Mouse (Mus musculus) limb, embryonic 14.5 days (tissue): ENCODE data around the gene Tmem156. TPM values are rescaled to one million over a fixed set of nuclear protein-coding genes. Genes with fewer than 3 reads are reported as not detected.

Source experiments
- ATAC-seq: fragments of 200-750 bp; cut with Nextera tagmentation; 2 replicates; pipeline ENCODE4 v1.8.0; 2017; ENCODE audit warnings: low read depth, moderate number of reproducible peaks, moderate TSS enrichment; ENCODE audit not compliant: low FRiP score
- DNase-seq: peaks from one replicate; pipeline ENCODE4 v3.0.0-alpha.2; 2015; ENCODE audit warnings: low spot score
- H3K27ac ChIP-seq: fragments of 300-500 bp; sonication (generic); replicated peaks from 2 replicates; pipeline ENCODE4 v1.5.1; 2014; ENCODE audit warnings: low read depth, mild to moderate bottlenecking, low read length, moderate library complexity, mixed read lengths
- H3K27me3 ChIP-seq: fragments of 300-500 bp; sonication (generic); 2 replicates; pipeline ENCODE4 v1.6.1; 2014; ENCODE audit warnings: low read length, mixed read lengths; ENCODE audit not compliant: control insufficient read depth, insufficient read depth
- H3K36me3 ChIP-seq: fragments of 300-500 bp; sonication (generic); 2 replicates; pipeline ENCODE4 v1.6.1; 2014; ENCODE audit warnings: mild to moderate bottlenecking, low read length, moderate library complexity, mixed read lengths; ENCODE audit not compliant: control insufficient read depth, insufficient read depth
- H3K4me1 ChIP-seq: fragments of 300-500 bp; sonication (generic); 2 replicates; pipeline ENCODE4 v1.6.1; 2014; ENCODE audit warnings: antibody characterized with exemption, low read length, mixed read lengths; ENCODE audit not compliant: control insufficient read depth, insufficient read depth
- H3K4me2 ChIP-seq: fragments of 300-500 bp; sonication (generic); replicated peaks from 2 replicates; pipeline ENCODE4 v1.6.1; 2014; ENCODE audit warnings: low read depth, mild to moderate bottlenecking, low read length, moderate library complexity; ENCODE audit not compliant: severe bottlenecking
- H3K4me3 ChIP-seq: fragments of 300-500 bp; sonication (generic); replicated peaks from 2 replicates; pipeline ENCODE4 v1.5.1; 2014; ENCODE audit warnings: low read length
- H3K9ac ChIP-seq: fragments of 300-500 bp; sonication (generic); 2 replicates; pipeline ENCODE4 v1.6.1; 2014; ENCODE audit warnings: mild to moderate bottlenecking, low read depth, low read length, moderate library complexity; ENCODE audit not compliant: severe bottlenecking
- H3K9me3 ChIP-seq: fragments of 300-500 bp; sonication (generic); 2 replicates; pipeline ENCODE4 v1.6.1; 2016; ENCODE audit warnings: low read length; ENCODE audit not compliant: control insufficient read depth
- POLR2A ChIP-seq: fragments of 200-500 bp; IDR thresholded peaks from 2 replicates; pipeline ENCODE4 v1.8.0; 2012; ENCODE audit warnings: inconsistent platforms, mild to moderate bottlenecking, moderate library complexity, borderline replicate concordance; ENCODE audit not compliant: insufficient read depth, insufficient read length; ENCODE audit errors: extremely low read depth
- WGBS: fragments of 180-500 bp; shearing (Covaris S2); extraction: QIAGEN DNeasy Blood & Tissue Kit; methylation state at CpG from one replicate; pipeline ENCODE4 v1.1.7; 2014; 5-methylcytosine and 5-hydroxymethylcytosine counted together
- polyA plus RNA-seq, 2 experiments: library from polyadenylated mRNA; depleted of rRNA in 1 of 2; stranded (reverse) in 1 of 2; unstranded in 1 of 2; fragments of >200 nt; fragmentation: Nextera tagmentation in 1 of 2; extraction: Ambion mirVana in 1 of 2; gene quantifications; 2 replicates each; pipeline versions ENCODE4 v1.2.1 to v1.2.3; 2012 to 2014

Gene Tmem156
- polyA plus RNA-seq, 2 experiments = 0.88 to 1.1 TPM

DNA sequence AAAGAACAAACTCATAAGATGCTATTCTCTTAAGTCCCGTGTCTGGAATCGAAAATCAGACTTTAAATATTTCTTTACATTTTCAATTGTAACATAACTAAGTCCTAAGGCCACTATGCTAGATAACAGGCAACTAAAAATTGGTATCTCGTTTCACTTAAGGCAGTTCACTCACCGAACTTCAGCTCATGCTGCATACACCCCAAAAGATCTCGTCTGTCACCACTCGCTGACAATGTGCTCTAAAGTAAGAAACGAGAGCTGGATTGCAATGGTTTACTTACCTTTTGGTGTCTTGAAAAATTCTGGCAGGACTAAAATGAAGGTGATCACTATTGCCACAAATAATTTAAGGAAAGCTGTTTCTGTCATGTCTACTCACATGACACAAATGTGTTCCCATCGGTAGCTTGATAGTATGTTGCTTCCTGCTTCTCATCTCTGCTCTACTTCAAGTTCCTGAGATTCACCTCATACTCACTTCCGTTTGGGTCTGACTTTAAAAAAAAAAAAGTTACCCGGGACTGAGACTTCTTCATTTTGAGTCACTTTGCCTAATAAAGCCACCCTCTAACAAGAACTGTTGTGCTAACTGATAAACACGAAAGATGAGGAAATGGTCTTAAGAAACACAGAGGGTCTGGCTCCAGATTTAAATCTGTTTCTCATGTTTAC, 611 bp downstream of the Tmem156 start:
- Histone ChIP-seq H3K4me2 (no peak overlapping the region), H3K36me3 (no peaks in the 10 kb centered on the region), H3K27ac (no peak overlapping the region), H3K4me1 (peaks cover 22% of the 10 kb centered on the region), H3K27me3 (no peaks in the 10 kb centered on the region), H3K9ac (no peak overlapping the region), H3K9me3 (peaks cover 5% of the 10 kb centered on the region; the same call in 1 of the 2 replicates), H3K4me3 (no peak overlapping the region)
- DNase-seq (no peak), ATAC-seq (no peak)
- TF ChIP-seq POLR2A = no peak
- 68% methylated on average over 11 of the region's 11 CpGs for WGBS

DNA sequence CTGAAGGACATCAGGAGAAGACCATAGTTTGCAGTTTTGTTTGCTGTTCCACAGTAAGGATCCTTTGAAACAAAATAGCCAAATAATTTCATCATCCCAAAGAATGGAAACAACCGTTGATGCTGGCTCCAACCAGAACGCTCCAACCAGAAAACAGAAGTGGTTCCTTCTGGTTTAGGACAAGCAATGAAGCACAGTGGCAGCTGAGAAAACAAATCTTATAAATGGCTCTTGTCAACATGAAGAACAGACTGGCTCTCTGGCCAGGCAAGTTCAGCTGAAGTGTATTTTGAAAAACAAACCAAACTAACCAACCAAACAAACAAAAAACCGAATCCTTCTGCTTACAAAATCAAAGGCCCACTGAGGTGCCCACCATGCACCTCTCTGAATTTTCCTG, 2.2 kb downstream of the Tmem156 start:
- Histone ChIP-seq H3K9ac (no peak overlapping the region), H3K4me3 (no peak overlapping the region), H3K4me2 (no peak overlapping the region), H3K4me1 (peaks cover 22% of the 10 kb centered on the region), H3K27me3 (no peaks in the 10 kb centered on the region), H3K9me3 (no peaks in the 10 kb centered on the region), H3K27ac (no peak overlapping the region), H3K36me3 (no peaks in the 10 kb centered on the region)
- ATAC-seq = no peak
- no peak for DNase-seq
- WGBS = 67% methylated on average over 3 of the region's 3 CpGs
- TF ChIP-seq POLR2A = no peak

DNA sequence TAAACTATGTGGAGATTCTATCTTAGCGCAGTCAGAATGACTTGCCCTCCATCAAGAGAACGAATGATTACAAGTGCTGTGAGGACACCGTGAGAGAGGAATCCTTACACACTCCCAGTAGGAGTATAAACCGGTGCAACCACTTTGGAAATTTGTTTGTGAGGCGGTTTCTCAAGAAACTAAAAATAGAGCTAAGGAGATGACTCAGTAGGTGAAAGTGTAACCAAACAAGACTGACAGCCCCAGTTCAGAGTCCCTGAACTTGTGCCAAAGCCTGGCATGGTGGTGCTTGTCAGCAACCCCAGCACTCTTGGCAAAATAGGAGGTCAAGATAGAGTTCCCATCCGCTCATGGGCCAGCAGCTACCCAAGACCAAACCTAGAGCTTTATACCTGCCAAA, 5.4 kb downstream of the Tmem156 start:
- no peak overlapping the region for H3K4me3 ChIP-seq
- no peak for DNase-seq
- 80% methylated on average over 6 of the region's 6 CpGs for WGBS

DNA sequence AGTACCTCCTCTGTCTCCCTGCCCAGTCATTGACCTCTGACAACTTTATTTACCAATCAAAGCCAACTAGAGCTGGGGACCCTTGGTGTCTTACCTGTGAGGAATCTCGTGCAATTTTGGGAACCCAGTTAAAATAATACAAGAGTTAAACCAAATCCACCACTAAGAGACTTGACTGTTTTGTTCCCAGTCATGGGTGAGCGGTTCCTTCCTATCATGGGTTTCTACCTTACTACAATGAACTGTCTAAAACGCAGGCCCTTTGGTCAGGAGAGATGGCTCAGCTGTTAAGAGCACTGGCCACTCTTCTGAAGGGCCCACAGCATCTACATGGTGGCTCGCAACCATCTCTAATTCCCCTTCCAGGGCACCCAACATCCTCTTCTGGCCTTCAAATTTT, 10.1 kb downstream of the Tmem156 start:
- no peak for TF ChIP-seq POLR2A

More for the DNA sequence above, 5.4 kb downstream of the Tmem156 start:
- no peaks in the 10 kb centered on the region for H3K27me3 ChIP-seq
- H3K27ac ChIP-seq = no peak overlapping the region
- no peak overlapping the region for H3K4me2 ChIP-seq
- H3K4me1 ChIP-seq = peaks cover 3% of the 10 kb centered on the region; the same call in 1 of the 2 replicates
- ATAC-seq = no peak
- no peak for TF ChIP-seq POLR2A
- H3K9ac ChIP-seq = no peak overlapping the region
- no peaks in the 10 kb centered on the region for H3K36me3 ChIP-seq
- H3K9me3 ChIP-seq = no peaks in the 10 kb centered on the region

DNA sequence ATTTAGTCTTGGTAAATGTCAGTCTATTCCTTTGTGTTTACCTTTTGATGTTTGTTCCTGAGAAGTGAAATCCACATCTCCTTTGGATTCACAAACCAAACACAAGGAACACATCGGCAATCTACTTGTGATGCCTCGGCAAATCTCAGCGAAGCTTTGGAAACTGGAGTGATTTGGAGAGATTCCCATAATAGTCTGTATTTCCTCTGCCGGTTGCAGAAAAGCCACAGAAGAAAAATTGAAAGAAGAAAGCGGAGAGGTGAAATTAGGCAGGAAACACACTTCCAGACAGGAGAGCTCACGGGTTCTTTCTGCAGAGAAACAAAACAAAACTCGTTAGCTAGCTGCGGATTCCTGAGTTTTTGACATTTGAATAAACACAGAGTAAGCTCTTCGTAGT, 12.1 kb downstream of the Tmem156 start:
- DNase-seq = no peak
- 68% methylated on average over 9 of the region's 9 CpGs for WGBS
- Histone ChIP-seq H3K36me3 (no peaks in the 10 kb centered on the region), H3K4me1 (peaks cover 11% of the 10 kb centered on the region), H3K9ac (no peak overlapping the region), H3K27me3 (no peaks in the 10 kb centered on the region), H3K4me3 (no peak overlapping the region), H3K9me3 (no peaks in the 10 kb centered on the region), H3K27ac (no peak overlapping the region), H3K4me2 (no peak overlapping the region)
- no peak for ATAC-seq
- TF ChIP-seq POLR2A = no peak

More for the DNA sequence above, 10.1 kb downstream of the Tmem156 start:
- H3K36me3 ChIP-seq = no peaks in the 10 kb centered on the region
- H3K27ac ChIP-seq = no peak overlapping the region
- H3K27me3 ChIP-seq = no peaks in the 10 kb centered on the region
- H3K4me3 ChIP-seq = no peak overlapping the region
- 85% methylated on average over 4 of the region's 4 CpGs for WGBS
- no peaks in the 10 kb centered on the region for H3K9me3 ChIP-seq
- H3K9ac ChIP-seq = no peak overlapping the region
- H3K4me1 ChIP-seq = peaks cover 2% of the 10 kb centered on the region; the same call in 1 of the 2 replicates
- ATAC-seq = no peak
- no peak for DNase-seq
- no peak overlapping the region for H3K4me2 ChIP-seq

DNA sequence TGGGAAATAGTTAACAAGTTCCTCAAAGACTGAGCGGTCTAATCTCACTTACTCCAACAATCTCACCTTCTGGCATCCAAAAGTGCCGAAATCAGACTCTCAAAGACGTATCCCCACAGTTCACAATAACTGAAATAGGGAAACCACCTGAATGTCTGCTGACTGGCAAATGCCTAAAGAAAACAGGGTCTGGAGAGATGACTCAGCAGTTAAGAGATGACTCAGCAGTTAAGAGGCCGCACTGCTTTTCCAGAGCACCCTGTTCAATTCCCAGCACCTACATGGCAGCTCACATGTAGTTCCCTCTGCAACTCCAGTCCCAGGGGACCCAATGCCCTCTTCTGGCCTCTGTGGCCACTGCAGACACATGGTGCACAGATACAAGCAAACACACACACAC, 13.9 kb downstream of the Tmem156 start:
- no peaks in the 10 kb centered on the region for H3K9me3 ChIP-seq
- H3K4me3 ChIP-seq = no peak overlapping the region
- no peak overlapping the region for H3K27ac ChIP-seq
- no peak for TF ChIP-seq POLR2A
- no peak for DNase-seq
- ATAC-seq = no peak
- no peak overlapping the region for H3K9ac ChIP-seq
- no peak overlapping the region for H3K4me2 ChIP-seq
- H3K36me3 ChIP-seq = no peaks in the 10 kb centered on the region
- H3K4me1 ChIP-seq = peaks cover 11% of the 10 kb centered on the region
- WGBS = 92% methylated on average over 4 of the region's 4 CpGs
- H3K27me3 ChIP-seq = no peaks in the 10 kb centered on the region
